Mouse (Mus musculus) urinary bladder, postnatal 4 days (tissue): ENCODE measurements around the gene Map3k5.
A peak's percentile ranks its signal among the peaks of the same experiment; 100 is the strongest.

ENCODE experiments used
- DNase-seq, 2 experiments: peaks; one replicate each; pipeline ENCODE4 v3.0.0; 2021 to 2022; ENCODE audit warnings: low spot score in 2 of 2

Gene Map3k5

DNA sequence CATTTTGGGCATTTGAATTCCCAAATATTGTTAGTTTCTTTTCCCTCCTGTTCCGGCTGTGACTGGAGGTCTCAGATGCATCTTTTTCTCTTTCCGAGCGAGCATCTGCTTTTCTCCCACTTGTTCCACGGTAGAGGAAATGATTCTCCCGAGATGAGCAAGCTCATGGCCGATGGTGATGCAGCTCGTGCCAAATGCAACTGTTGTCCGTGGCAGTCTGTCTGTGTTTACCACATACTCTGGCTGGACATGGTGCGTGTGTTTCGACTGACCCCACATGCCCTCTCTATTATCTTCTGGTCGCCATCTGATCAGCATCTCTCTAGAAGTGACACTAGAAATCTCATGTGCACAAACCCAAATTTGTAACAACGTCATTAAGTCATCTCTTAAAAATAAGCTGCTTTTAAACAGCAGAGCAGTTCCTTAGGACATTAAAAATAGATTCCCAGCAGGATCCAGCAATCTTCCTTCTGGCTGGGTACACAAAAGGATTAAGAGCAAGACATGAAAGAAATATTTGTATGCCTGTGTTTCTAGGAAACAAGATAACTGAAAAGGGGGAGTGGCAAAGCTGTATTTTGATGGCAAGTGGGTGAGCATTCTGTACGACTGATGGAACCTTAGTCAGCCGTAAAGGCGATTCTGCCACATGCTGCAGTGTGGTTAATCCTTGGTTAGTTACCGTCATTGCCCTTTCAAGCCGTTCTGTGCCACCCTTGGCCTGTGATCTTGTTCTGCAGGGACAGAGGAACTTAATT lies 72.2 kb downstream of the Map3k5 start:
- DNase-seq: no peak

DNA sequence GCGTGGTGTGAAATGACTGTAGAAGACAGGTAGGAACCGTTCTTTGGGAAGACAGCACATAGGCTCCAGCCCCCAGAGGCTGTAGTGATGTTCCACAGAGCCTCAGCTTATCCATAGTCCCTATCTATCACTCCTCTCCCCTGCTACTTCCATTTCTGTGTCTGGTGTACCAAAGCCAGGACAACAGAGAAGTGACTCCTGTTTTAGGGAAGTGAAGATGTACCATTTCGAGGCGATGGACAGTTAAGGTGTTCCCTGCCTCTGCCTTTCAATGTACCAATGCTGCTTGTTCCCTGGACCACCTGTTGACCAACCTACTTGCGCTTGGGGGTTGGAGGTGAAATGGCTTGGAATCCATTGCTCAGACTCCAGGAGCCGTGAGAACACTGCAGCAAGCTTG lies 75.0 kb downstream of the Map3k5 start:
- no peak for DNase-seq

DNA sequence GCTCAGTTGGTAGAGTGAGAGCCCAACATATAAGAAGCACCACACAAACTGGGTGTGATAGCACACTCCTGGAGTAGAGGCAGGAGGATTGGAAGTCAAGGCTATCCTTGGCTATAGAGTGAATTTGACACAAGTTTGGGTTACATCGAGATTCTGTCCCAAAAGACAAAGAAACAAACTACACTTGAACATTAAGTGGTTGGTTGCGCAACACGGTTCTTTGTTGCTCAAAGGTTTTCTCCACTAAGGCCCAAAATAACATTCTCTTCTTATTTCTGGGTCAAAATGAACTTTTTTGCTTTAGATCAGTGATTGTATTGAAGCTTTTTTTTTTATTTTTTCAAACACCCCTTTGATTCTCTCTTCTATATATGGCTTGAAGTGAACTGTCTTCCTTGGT lies 75.7 kb downstream of the Map3k5 start:
- DNase-seq: no peak

DNA sequence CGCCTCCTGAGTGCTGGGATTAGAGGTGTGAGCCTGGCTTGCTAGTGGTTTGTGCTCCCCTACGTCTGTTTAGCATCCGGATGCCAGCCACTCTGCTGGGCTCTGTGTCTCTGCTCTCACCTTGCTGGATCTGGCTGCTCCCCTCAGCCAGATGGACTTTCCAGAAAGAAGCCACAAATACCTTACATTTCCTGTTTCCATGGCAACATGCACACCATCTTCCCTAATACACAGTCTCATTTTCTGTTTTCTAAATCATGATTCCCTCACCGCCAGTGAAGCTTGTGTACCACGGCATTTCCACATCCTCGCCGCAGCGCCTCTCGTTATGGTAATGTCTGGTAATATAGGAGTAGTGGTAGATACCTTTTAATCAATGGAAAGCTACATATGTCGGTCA lies 84.1 kb downstream of the Map3k5 start:
- DNase-seq: no peak

DNA sequence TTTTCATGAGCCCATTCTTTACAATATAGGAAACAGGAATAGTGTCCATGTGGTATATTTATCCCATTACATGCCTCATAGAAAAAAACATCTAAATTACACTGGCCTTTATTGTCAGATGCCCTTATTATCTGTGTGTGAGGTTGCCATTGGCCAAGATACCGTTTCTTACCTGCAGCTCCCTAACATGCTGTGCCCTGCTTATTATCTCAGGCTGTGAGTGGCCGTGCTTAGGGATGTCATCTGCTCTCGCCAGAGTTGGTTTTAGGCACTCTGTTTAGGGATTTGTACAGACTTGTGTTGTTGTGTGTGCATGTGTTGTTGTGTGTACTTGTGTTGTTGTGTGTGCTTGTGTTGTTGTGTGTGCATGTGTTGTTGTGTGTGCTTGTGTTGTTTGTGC lies 84.5 kb downstream of the Map3k5 start:
- DNase-seq: no peak

DNA sequence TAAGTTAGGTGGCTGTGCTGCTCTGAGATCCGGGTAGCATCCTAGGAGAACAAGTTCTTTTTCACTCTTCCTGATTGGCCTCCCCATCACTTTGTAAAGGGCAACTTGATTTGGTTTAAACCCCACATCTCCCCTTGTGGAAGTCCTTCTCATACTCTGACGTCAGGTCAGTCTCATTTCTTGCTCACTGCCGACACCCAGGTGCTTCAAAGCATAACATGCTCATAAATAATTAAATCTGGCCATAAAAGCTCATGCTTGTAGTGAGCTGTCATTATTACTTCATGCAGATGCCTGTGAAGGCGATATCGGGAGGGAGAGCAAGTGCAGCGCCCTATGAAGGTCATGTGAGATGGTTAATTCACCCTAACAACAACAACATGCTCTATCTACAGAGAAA lies 87.0 kb downstream of the Map3k5 start:
- DNase-seq: no peak

DNA sequence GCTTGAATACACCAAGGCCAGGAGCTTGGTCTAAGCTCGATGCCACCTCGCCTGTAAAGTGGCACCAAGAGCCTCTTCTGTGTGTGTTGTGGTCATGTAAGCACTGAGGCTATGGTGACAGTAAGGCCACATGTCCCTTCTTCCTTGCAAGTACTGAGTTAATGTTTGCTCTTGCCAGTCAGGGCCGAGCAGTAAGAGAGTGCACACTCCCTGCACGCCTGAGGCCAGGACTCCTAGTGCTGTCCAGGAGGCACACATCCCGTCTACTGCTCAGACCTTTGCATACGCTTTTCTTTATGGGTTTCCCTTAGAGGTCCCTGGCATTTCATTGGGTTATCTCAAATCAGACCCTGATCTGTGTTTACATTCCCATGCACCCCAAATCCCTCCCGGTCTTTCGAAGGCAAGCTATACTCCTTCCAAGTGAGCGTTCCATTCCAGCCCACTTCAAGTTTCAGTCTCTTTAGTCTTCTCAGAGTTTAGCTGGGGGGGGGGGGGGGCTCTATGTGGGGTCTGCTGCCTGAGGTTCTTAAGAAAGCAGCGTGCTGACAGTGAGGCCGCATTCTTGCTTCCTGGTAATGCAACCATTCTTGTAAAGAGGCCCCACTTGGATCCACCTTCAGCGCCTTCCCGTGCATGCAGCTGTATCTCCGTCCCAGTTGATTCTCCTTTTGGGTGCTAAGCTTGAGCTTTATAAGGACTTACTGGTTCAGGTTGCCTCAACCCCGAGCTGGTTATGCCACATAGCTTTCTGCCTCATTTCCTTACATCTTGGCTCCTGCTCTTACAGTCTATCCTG lies 87.6 kb downstream of the Map3k5 start:
- DNase-seq: no peak

DNA sequence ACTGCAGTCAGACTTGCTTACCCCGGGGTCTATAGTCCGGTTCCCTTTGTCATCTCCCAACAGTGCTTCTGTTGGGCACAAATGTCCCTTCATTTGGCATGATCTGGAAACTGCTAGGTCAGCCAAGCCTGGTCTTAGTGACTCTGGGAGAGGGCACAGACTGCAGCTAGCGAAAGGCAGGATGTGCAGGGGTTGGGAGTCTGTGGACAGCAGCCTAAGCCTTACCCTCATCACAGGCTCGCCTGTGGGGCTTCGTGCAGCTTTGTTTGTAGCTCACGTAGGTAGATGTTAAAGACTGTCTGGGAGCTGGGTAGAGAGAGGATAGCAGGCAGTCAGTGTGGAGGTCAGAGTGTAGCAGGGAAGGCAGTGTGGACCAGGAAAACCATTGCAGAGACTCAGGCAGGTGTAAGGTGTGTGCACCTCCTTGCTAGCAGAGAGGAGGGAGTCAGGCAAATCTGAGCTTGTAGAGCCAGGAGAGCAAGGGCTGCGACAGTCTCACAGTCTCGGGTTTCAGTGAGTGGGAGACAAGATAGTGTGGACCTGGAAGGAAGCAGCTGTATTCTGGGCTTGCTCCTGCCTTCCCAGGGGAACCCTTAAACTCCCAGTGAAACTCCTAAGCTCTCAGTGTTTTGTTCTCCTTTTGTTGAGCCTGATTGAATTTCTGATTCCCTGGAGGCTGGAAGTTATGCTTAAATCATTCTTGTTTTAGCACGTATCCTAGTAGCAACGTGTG lies 88.5 kb downstream of the Map3k5 start:
- no peak for DNase-seq

DNA sequence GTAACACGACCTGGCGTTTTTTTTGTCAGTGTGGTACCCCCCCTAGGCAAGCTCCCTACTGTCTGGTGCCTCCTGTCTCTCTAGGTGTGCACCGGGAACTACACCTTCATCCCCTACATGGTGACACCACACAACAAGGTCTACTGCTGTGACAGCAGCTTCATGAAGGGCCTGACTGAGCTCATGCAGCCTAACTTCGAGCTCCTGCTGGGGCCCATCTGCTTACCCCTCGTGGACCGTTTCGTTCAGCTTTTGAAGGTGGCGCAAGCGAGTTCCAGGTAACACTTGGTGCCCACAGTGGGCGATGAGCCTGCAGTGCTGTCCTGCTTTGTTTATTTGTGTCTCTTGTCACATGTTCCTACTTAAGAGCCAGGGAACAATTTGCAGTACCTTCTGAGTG lies 89.3 kb downstream of the Map3k5 start:
- DNase-seq: no peak

DNA sequence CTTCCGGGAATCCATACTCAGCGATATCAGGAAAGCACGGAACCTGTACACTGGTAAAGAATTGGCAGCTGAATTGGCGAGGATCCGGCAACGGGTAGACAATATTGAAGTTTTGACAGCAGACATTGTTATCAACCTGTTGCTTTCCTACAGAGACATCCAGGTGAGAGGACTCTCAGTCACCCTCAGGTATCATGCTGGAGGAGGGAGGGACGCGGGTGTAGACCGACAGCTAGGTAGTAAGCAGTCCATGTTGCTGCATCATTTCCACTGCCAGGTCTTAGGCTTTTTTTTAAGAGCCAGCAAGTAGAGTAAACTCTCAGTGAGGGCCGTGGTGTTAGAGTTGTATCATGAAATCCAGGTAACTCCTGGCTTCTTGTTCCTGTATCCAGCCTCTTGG lies 90.6 kb downstream of the Map3k5 start:
- no peak for DNase-seq

DNA sequence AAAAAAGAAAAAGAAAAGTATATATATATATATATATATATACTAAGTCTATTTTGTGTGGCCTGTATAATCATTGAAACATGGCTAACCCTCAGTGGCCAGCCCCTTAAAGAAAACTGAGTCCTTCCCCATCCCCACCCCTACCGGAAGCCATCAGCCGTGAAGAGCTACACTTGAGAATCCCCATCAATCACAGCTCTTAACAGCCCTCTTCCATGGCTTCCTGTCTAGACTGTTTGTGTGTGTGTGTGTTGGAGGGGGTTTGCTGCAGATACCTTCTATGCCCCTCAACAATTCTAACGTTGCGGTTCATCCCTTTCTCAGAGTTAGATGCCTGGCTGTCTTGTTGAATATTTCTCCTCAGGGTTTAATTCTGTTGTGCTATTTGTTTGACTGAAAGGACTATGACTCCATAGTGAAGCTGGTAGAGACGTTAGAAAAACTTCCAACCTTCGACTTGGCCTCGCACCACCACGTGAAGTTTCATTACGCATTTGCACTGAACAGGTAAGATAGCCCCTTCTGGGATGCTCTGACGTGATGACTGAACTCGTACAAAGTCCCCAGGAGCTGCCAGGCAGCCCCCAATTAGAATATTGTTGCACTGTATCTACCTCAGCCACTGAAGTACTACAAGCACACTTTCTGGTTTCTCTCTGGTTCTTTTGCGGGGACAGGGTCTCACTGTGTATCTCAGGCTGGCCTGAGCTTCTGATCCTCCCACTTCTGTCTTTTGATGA lies 91.7 kb downstream of the Map3k5 start:
- DNase-seq: no peak

DNA sequence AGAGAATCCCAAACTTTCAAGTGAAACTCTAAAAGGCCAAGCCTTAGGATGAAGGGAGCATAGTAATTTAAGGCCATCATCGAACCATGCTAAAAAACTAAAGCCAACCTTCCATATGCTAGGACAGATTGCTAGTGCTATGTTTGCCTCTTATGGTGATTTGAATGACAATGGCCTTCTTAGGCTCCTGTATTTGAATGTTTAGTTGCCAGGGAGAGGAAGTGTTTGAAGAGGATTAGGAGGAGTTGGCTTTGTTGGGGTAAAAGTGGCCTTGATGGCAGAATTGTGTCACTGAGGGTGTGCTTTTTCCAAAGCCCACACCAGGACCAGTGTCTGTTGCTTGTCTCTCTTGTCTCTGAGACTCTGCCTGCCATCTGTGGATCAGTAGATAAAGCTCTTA lies 96.4 kb downstream of the Map3k5 start:
- DNase-seq: no peak

DNA sequence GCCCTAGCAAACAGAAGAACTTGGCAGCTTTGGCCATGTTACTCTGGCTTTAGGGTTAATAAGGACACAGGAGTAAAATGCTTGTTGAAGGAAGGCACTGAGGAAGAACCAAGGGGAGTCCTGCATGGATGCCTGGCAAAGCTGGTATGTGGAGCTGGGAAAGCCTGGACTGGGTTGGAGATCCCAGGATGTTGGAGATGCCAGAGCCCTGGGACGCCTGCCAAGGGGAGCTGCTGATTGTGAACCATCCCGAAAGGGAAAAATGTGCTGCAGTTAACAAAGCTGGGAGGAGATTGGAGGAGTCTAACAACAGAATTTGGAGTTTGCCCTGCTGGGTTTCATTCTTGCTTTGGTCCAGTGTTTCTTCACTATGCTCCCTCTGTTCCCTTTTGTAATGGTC lies 97.7 kb downstream of the Map3k5 start:
- peak; percentile 52 to 73 for DNase-seq

DNA sequence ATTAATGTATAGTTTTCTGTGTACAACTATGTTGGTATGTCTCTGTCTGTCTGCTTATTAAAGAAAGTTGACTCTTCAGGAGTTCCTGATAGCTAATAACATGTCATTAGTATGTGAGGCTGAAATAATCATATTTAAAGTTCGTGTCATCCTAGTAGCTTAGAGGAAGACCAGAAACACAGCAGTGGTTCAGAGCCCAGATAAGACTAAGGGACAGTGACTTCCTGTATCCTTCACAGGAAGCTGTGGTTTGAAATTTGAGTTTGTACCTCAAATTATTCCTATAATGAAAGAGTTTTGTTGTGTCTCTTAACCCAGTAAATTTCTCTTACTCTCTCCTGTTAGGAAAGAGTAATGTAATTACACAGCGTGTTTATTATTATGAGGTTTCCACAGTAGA lies 102.1 kb downstream of the Map3k5 start:
- DNase-seq: no peak

DNA sequence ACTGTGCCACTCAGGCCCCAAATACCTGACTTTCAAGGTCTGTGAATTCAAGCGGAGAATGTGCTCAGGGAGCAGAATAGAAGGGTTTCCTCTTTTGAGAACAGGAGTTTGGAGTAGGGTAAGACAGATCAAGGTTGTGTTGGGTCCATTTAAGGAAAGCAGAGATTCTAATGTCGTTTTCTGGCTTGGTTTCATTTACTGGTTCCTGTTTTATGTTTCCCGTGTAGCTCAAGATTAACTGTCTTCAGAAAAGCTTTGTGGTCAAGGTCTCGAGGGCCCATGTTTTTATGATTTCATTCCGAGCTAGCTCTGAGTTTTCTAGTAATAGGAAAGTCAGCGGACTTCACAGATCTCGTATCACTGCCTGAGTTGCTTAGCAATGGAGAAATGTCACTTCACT lies 102.6 kb downstream of the Map3k5 start:
- DNase-seq: no peak

DNA sequence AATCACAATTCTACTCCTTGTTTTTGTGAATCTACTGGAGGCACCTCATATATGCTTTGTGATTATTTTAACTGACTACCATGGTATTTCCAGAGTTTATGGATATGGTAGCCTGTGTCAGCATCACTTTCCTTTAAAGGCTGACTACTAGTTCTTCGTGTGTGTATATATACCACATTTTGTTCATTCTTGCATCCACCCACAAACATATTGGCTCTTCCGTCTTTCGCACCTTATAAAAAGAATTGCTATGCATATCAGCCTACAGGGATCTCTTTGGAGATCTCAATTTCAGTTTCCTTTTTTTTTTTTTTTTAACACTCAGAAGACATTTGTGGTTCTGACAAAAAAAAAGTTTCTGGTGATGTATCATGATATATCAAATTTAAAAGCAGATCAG lies 105.3 kb downstream of the Map3k5 start:
- no peak for DNase-seq

DNA sequence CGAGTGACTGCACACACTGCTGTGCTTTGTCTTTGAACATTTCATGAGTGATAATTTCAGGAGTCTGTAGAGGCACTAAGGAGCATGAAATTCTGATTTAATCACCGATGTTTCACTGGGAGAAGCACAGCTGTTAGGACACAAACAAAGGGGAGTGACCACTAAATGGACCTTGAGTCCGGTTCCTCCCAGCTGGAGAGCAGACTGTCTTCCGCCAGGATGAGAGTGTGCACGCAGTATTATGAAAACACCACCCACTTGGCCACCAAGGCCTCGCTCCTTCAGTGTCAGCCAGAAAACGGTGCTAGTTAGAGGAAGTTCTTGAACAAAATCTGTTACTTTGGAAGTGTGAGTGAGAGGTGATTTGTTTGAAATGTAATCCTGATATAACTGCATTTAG lies 105.8 kb downstream of the Map3k5 start:
- peak in 1 of 2 experiments; percentile 49 for DNase-seq

DNA sequence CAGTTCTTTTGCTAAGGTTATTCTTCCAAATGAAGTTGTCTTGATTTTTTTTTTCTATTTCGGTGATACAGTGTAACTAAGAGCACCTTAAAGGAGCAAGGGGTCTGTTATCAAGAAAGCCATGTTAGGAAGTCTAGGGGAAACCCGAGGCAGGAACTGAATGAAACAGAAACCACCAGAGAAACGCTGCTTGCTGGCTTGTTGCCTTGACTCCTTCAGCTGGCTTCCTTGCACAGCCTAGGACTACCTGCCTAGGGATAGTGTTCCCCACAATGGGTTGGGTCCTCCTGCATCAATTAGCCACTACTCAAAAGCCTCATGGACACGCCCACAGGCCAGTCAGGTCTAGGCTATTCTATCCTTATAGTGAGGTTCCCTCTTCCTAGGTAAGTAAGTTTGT lies 106.4 kb downstream of the Map3k5 start:
- DNase-seq: no peak

DNA sequence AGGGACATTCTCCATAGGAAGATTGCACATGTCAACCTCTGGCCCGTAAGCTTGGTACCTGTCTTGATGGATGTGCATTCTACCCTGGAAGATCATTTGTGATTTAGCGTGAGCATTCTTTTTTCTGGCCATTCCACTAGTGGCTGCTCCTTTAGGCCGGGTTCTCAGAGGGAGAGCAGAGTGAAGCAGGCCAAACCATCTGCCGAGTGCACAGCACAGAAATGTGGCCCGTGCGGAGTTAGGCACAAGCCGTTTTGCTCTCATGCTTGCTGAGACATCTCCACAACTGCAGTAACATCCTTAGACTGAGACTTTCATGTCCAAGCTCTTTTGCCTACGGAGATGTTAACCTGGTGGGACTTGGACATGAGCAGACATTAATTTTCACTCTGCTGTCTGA lies 107.8 kb downstream of the Map3k5 start:
- no peak for DNase-seq

DNA sequence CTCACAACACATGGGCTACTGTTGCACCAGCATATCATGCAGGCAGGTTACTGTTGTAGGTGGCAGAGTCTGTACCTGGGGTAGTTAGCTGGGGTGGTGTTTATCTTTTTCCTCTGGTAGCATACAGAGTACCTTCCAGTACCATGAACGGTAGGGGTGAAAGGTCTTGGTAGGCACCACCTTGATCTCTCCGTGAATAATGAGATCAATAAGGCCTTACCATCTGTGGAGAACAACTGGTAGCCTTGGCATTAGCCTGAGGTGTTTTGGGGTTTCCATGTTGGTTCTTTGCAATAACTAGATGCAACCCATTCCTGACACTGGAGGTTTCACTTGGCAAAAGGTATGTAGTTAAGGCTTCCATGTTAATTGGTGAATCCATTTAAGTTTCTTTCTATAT lies 109.8 kb downstream of the Map3k5 start:
- no peak for DNase-seq

DNA sequence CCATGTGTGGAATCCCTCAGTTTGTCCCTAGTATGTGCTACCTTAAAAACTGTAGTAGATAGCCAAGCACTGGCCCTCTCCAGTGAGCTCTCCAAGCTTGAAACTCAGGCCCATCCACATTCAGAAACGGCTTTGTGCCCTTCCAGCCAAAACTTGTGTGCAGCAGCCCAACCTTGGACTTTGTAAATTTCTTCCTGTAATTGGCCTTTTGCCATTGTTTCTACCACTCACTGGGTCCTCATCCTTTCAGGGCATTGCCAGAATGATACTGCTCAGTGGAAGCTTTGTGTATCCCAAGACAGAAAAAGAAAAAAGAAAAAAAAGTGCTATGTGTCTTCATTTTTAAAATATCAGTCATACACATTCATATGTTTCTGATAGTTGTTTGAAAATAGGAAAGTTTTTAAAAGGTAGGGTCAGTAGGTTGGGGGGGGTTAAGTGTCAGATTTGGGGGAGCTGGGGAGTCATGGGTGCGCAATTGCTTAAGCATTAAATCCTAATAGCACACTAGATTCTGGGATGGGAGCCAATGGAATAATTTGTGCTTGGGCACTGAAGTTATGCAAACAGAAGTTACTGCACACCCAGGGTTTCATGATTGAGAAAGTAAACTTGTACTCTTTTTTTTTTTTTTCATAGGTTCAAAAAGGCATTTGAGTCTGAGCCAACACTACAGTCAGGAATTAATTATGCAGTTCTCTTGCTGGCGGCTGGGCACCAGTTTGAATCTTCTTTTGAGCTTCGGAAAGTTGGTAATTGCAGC lies 111.6 kb downstream of the Map3k5 start:
- no peak for DNase-seq
